Mouse (Mus musculus) MEL (cell line): ENCODE data around the gene Mrnip.

Source experiments
- CTCF ChIP-seq, 3 experiments: IDR thresholded peaks in 2 of 3; conservative IDR thresholded peaks in 1 of 3; 2 replicates each; pipeline ENCODE4 v1.5.1; 2011 to 2012; ENCODE audit warnings: low read length in 3 of 3, low read depth in 2 of 3, mild to moderate bottlenecking in 2 of 3, improper control_type of control experiment in 1 of 3, inconsistent platforms in 1 of 3, mixed read lengths in 1 of 3, moderate library complexity in 1 of 3; ENCODE audit not compliant: control insufficient read depth in 1 of 3, insufficient read depth in 1 of 3, poor library complexity in 1 of 3, severe bottlenecking in 1 of 3
- E2F4 ChIP-seq: IDR thresholded peaks from 2 replicates; pipeline ENCODE4 v1.6.1; 2011; ENCODE audit warnings: low read depth, low read length, improper control_type of control experiment, borderline replicate concordance
- ETS1 ChIP-seq: IDR thresholded peaks from 2 replicates; pipeline ENCODE4 v1.6.1; 2012; ENCODE audit warnings: low read depth, mild to moderate bottlenecking, inconsistent platforms, low read length, improper control_type of control experiment, moderate library complexity
- HCFC1 ChIP-seq: IDR thresholded peaks from 2 replicates; pipeline ENCODE4 v1.6.1; 2012; ENCODE audit warnings: low read depth, mild to moderate bottlenecking, inconsistent platforms, low read length, improper control_type of control experiment, moderate library complexity
- MAFK ChIP-seq: IDR thresholded peaks from 2 replicates; pipeline ENCODE4 v1.6.1; 2011; ENCODE audit warnings: low read depth, mild to moderate bottlenecking, low read length, improper control_type of control experiment, borderline replicate concordance
- MAX ChIP-seq: IDR thresholded peaks from 2 replicates; pipeline ENCODE4 v1.6.1; 2011; ENCODE audit warnings: low read length, improper control_type of control experiment
- MXI1 ChIP-seq: IDR thresholded peaks from 2 replicates; pipeline ENCODE4 v1.6.1; 2011; ENCODE audit warnings: mild to moderate bottlenecking, low read depth, low read length, improper control_type of control experiment
- POLR2A ChIP-seq, 2 experiments: IDR thresholded peaks; 2 replicates each; pipeline ENCODE4 v1.6.1; 2011 to 2012; ENCODE audit warnings: low read length in 2 of 2, mild to moderate bottlenecking in 2 of 2, control low read depth in 1 of 2, improper control_type of control experiment in 1 of 2, low read depth in 1 of 2, moderate library complexity in 1 of 2; ENCODE audit not compliant: control insufficient read depth in 1 of 2, insufficient read depth in 1 of 2, poor library complexity in 1 of 2
- POLR2AphosphoS2 ChIP-seq: IDR thresholded peaks from 2 replicates; pipeline ENCODE4 v1.6.1; 2011; ENCODE audit warnings: low read length, improper control_type of control experiment
- TAL1 ChIP-seq: IDR thresholded peaks from 2 replicates; pipeline ENCODE4 v1.6.1; 2012; ENCODE audit warnings: mild to moderate bottlenecking, inconsistent platforms, low read length, moderate library complexity, mixed read lengths
- TBP ChIP-seq: IDR thresholded peaks from 2 replicates; pipeline ENCODE4 v1.8.0; 2011; ENCODE audit warnings: low read depth, low read length, improper control_type of control experiment
- USF2 ChIP-seq, 2 experiments: IDR thresholded peaks; 2 replicates each; pipeline ENCODE4 v1.6.1; 2011 to 2012; ENCODE audit warnings: improper control_type of control experiment in 2 of 2, low read length in 2 of 2, borderline replicate concordance in 1 of 2, inconsistent platforms in 1 of 2, low read depth in 1 of 2, mild to moderate bottlenecking in 1 of 2; ENCODE audit not compliant: insufficient read depth in 1 of 2
- ZC3H11A ChIP-seq: IDR thresholded peaks from 2 replicates; pipeline ENCODE4 v1.6.1; 2012; ENCODE audit warnings: low read depth, mild to moderate bottlenecking, inconsistent platforms, low read length, improper control_type of control experiment
- ZMIZ1 ChIP-seq: IDR thresholded peaks from 2 replicates; pipeline ENCODE4 v1.6.1; 2012; ENCODE audit warnings: low read depth, mild to moderate bottlenecking, inconsistent platforms, low read length, improper control_type of control experiment, moderate library complexity

GRCm38 (mm10) chr11:50215633-50216032 is 41.4 kb downstream of the Mrnip start:
- TF ChIP-seq TAL1 (no peak), MAFK (no peak), CTCF (IDR thresholded peaks at IDR 0.05 in 2 of 3, conservative IDR thresholded peaks at IDR 0.05 in 1 of 3; ENCODE audit: control insufficient read depth in 1 of 3, insufficient read depth in 1 of 3, low read depth in 2 of 3, low read length in 3 of 3, poor library complexity in 1 of 3, severe bottlenecking in 1 of 3) (no peak), ZMIZ1 (no peak), HCFC1 (no peak), POLR2AphosphoS2 (no peak), ETS1 (no peak), USF2 (IDR thresholded peaks at IDR 0.05; ENCODE audit: borderline replicate concordance in 1 of 2, insufficient read depth in 1 of 2, low read depth in 1 of 2, low read length in 2 of 2) (no peak), MAX (no peak), POLR2A (IDR thresholded peaks at IDR 0.05; ENCODE audit: control insufficient read depth in 1 of 2, insufficient read depth in 1 of 2, low read depth in 1 of 2, low read length in 2 of 2, poor library complexity in 1 of 2) (no peak), TBP (no peak), ZC3H11A (no peak), MXI1 (no peak), E2F4 (no peak)
